Comparison of ENCODE assay signal across 8 mouse cellular contexts in the genomic region with DNA sequence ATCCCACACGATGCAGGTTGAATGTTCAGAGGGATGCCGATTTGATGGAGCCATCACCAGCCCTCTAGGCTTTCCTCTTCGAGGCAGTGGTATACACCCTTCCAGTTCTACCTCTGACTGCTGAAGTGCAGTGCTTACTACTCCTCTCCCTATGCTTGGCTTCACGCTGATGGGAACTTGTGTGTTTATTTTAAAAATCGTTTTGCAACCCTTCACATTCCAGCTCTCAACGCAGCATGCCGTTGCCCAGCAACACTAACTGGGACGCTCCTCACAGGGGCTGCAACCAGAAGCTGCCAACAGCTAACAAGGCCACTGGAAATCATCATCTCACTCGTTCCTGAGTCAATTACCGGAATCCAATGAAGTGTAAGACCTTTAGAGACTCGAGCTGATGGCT.
DNase-seq lines count a peak whose midpoint lies in the region; ATAC-seq and TF ChIP-seq lines count a peak whose summit lies in the region.

No protein-coding gene starts in this region.

- TF ChIP-seq EP300 in liver, postnatal 0 days (IDR thresholded peaks at IDR 0.05; ENCODE audit: low read depth) = no peak

- DNase-seq in kidney, postnatal 0 days (ENCODE audit: low spot score) = peak; percentile 42
- peak; percentile 62 for DNase-seq in hindbrain, postnatal 0 days (ENCODE audit: low spot score)
- peak; percentile 34 for DNase-seq in lung, postnatal 10 days
- no peak for DNase-seq in liver, postnatal 0 days
- DNase-seq in testis, postnatal 14 days (ENCODE audit: low spot score) = no peak
- DNase-seq in thymus, postnatal 10 days (ENCODE audit: low spot score in 2 of 2) = no peak

- ATAC-seq in kidney, postnatal 0 days (replicated peaks; ENCODE audit: low FRiP score, low read depth) = peak; percentile 52; the same call in 1 of the 2 replicates
- ATAC-seq in kidney, embryonic 14.5 days (ENCODE audit: low FRiP score, low TSS enrichment) = no peak
- ATAC-seq in forebrain, embryonic 13.5 days = peak; percentile 71
- peak; percentile 87 for ATAC-seq in hindbrain, postnatal 0 days
- ATAC-seq in liver, postnatal 0 days = no peak

- H3K9ac ChIP-seq in kidney, postnatal 0 days (ENCODE audit: low read depth, low read length) = no peak overlapping the region
- no peak overlapping the region for H3K9ac ChIP-seq in kidney, embryonic 14.5 days (ENCODE audit: low read depth, low read length)
- H3K9ac ChIP-seq in forebrain, embryonic 13.5 days = no peak overlapping the region
- no peak overlapping the region for H3K9ac ChIP-seq in hindbrain, postnatal 0 days (replicated peaks; ENCODE audit: low read length)
- no peak overlapping the region for H3K9ac ChIP-seq in liver, postnatal 0 days (replicated peaks)

- TF ChIP-seq CTCF in kidney, postnatal 0 days (IDR thresholded peaks at IDR 0.05; ENCODE audit: low read depth) = no peak
- TF ChIP-seq CTCF in hindbrain, postnatal 0 days (IDR thresholded peaks at IDR 0.05; ENCODE audit: low read depth) = no peak
- no peak for TF ChIP-seq CTCF in liver, postnatal 0 days (IDR thresholded peaks at IDR 0.05; ENCODE audit: low read depth)

- WGBS in kidney, postnatal 0 days = 52% methylated on average over 11 of the region's 11 CpGs
- WGBS in kidney, embryonic 14.5 days = 68% methylated on average over 11 of the region's 11 CpGs
- WGBS in forebrain, embryonic 13.5 days = 40% methylated on average over 11 of the region's 11 CpGs
- 22% methylated on average over 11 of the region's 11 CpGs for WGBS in hindbrain, postnatal 0 days
- 71% methylated on average over 11 of the region's 11 CpGs for WGBS in liver, postnatal 0 days (ENCODE audit: insufficient replicate concordance)

- H3K27me3 ChIP-seq in kidney, postnatal 0 days (ENCODE audit: insufficient read depth, low read length) = no peaks in the 10 kb centered on the region
- no peaks in the 10 kb centered on the region for H3K27me3 ChIP-seq in kidney, embryonic 14.5 days (ENCODE audit: control insufficient read depth, insufficient read depth, low read length)
- no peaks in the 10 kb centered on the region for H3K27me3 ChIP-seq in forebrain, embryonic 13.5 days
- H3K27me3 ChIP-seq in hindbrain, postnatal 0 days (ENCODE audit: insufficient read depth, low read length) = no peaks in the 10 kb centered on the region
- no peaks in the 10 kb centered on the region for H3K27me3 ChIP-seq in liver, postnatal 0 days (ENCODE audit: insufficient read depth, low read length)

- H3K4me1 ChIP-seq in kidney, postnatal 0 days (replicated peaks; ENCODE audit: insufficient read depth, low read length) = no peaks in the 10 kb centered on the region
- H3K4me1 ChIP-seq in kidney, embryonic 14.5 days (ENCODE audit: control insufficient read depth, insufficient read depth, low read length) = no peaks in the 10 kb centered on the region
- H3K4me1 ChIP-seq in forebrain, embryonic 13.5 days = peaks cover 7% of the 10 kb centered on the region
- no peaks in the 10 kb centered on the region for H3K4me1 ChIP-seq in hindbrain, postnatal 0 days (ENCODE audit: insufficient read depth, low read length)
- no peaks in the 10 kb centered on the region for H3K4me1 ChIP-seq in liver, postnatal 0 days (ENCODE audit: insufficient read depth)

- H3K36me3 ChIP-seq in kidney, postnatal 0 days (ENCODE audit: insufficient read depth, low read length) = no peaks in the 10 kb centered on the region
- H3K36me3 ChIP-seq in kidney, embryonic 14.5 days (ENCODE audit: control insufficient read depth, insufficient read depth, low read length) = no peaks in the 10 kb centered on the region
- no peaks in the 10 kb centered on the region for H3K36me3 ChIP-seq in forebrain, embryonic 13.5 days (ENCODE audit: poor library complexity, severe bottlenecking)
- H3K36me3 ChIP-seq in hindbrain, postnatal 0 days (ENCODE audit: insufficient read depth, low read length) = no peaks in the 10 kb centered on the region
- H3K36me3 ChIP-seq in liver, postnatal 0 days (replicated peaks; ENCODE audit: insufficient read depth, low read length) = no peaks in the 10 kb centered on the region

- H3K27ac ChIP-seq in kidney, postnatal 0 days = no peak overlapping the region
- no peak overlapping the region for H3K27ac ChIP-seq in kidney, embryonic 14.5 days (ENCODE audit: low read depth, low read length)
- no peak overlapping the region for H3K27ac ChIP-seq in forebrain, embryonic 13.5 days
- no peak overlapping the region for H3K27ac ChIP-seq in hindbrain, postnatal 0 days
- H3K27ac ChIP-seq in liver, postnatal 0 days (ENCODE audit: low read depth) = no peak overlapping the region

- no peaks in the 10 kb centered on the region for H3K9me3 ChIP-seq in kidney, postnatal 0 days (replicated peaks; ENCODE audit: low read length)
- no peaks in the 10 kb centered on the region for H3K9me3 ChIP-seq in kidney, embryonic 14.5 days (ENCODE audit: control insufficient read depth, low read length)
- H3K9me3 ChIP-seq in forebrain, embryonic 13.5 days (replicated peaks) = no peaks in the 10 kb centered on the region
- no peaks in the 10 kb centered on the region for H3K9me3 ChIP-seq in hindbrain, postnatal 0 days (ENCODE audit: low read length)
- no peaks in the 10 kb centered on the region for H3K9me3 ChIP-seq in liver, postnatal 0 days (ENCODE audit: low read length)

- no peak overlapping the region for H3K4me3 ChIP-seq in kidney, postnatal 0 days (replicated peaks; ENCODE audit: low read depth, low read length)
- H3K4me3 ChIP-seq in kidney, embryonic 14.5 days (ENCODE audit: low read length) = no peak overlapping the region
- no peak overlapping the region for H3K4me3 ChIP-seq in forebrain, embryonic 13.5 days
- no peak overlapping the region for H3K4me3 ChIP-seq in hindbrain, postnatal 0 days (ENCODE audit: low read length)
- no peak overlapping the region for H3K4me3 ChIP-seq in liver, postnatal 0 days (ENCODE audit: low read depth, low read length)

- H3K4me2 ChIP-seq in kidney, postnatal 0 days (ENCODE audit: low read length) = no peak overlapping the region
- H3K4me2 ChIP-seq in kidney, embryonic 14.5 days (replicated peaks; ENCODE audit: low read depth, low read length) = no peak overlapping the region
- H3K4me2 ChIP-seq in forebrain, embryonic 13.5 days = peak overlapping the region; percentile 0; the same call in 1 of the 2 replicates
- H3K4me2 ChIP-seq in hindbrain, postnatal 0 days (ENCODE audit: low read depth, low read length) = peak overlapping the region; percentile 34
- no peak overlapping the region for H3K4me2 ChIP-seq in liver, postnatal 0 days (ENCODE audit: low read depth, low read length)

Comparison
In these comparisons a context has a peak if more than half of its experiments do, and no peak if none do; other contexts are left out.
1. ATAC-seq: peak in kidney, postnatal 0 days (single experiment), forebrain, embryonic 13.5 days (single experiment) and hindbrain, postnatal 0 days (single experiment); none in kidney, embryonic 14.5 days (single experiment) and liver, postnatal 0 days (single experiment).
2. DNase-seq: peak in kidney, postnatal 0 days (single experiment), hindbrain, postnatal 0 days (single experiment) and lung, postnatal 10 days (single experiment); none in liver, postnatal 0 days (single experiment), testis, postnatal 14 days (single experiment) and thymus, postnatal 10 days (0 of 2).
3. H3K4me2 ChIP-seq: peak in forebrain, embryonic 13.5 days (single experiment) and hindbrain, postnatal 0 days (single experiment); none in kidney, postnatal 0 days (single experiment), kidney, embryonic 14.5 days (single experiment) and liver, postnatal 0 days (single experiment).